Mouse (Mus musculus): Measurements from ENCODE around the gene Ntm. TPM values are rescaled to one million over a fixed set of nuclear protein-coding genes. Genes with fewer than 3 reads are reported as not detected.
A peak's percentile ranks its signal among the peaks of the same experiment; 100 is the strongest.

The Ntm gene
- total and polyA plus RNA-seq, 3 experiments, result 1.6 to 1.9 (median 1.8) TPM

DNA sequence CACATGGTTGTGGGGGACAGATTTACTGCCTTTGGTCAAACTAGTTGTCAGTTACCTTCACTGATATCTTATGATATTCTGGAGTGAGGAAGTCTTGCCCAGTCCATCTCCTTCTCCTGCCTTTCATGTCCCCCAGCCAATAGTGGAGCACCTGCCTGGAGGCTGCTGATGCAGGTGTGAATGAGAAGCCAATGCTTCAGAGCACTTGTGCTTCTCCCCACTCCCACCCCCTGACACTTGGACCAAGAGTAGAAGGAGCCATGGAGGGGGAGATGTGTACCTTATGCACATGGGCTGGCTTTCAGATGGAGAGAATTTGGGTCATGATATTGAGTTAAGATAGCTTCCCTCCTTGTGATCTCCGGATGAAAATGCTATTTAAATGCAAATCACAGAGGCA, 747.7 kb downstream of the Ntm start:
- Histone ChIP-seq H3K79me2 (replicated peaks; ENCODE audit: control insufficient read depth, insufficient read depth, low read length) (no peaks in the 10 kb centered on the region), H3K27me3 (ENCODE audit: control insufficient read depth, insufficient read depth, low read length) (no peaks in the 10 kb centered on the region), H3K9ac (ENCODE audit: low read depth, low read length) (no peak overlapping the region), H3K36me3 (ENCODE audit: control insufficient read depth, insufficient read depth, low read length) (no peaks in the 10 kb centered on the region), H3K4me1 (ENCODE audit: control insufficient read depth, insufficient read depth, low read length) (peaks cover 3% of the 10 kb centered on the region; the same call in 1 of the 2 replicates), H3K4me3 (no peak overlapping the region), H3K27ac (no peak overlapping the region)
- intact Hi-C loops (cut with DNase I), result no loop called here
- 73% methylated on average over 1 of the region's 1 CpGs for WGBS
- TF ChIP-seq CTCF (IDR thresholded peaks at IDR 0.05) (no peak), EP300 (IDR thresholded peaks at IDR 0.05; ENCODE audit: insufficient read depth, low read depth, low read length) (no peak), POLR2A (IDR thresholded peaks at IDR 0.05; ENCODE audit: insufficient read depth, low read depth, low read length) (no peak)
- no peak for DNase-seq

DNA sequence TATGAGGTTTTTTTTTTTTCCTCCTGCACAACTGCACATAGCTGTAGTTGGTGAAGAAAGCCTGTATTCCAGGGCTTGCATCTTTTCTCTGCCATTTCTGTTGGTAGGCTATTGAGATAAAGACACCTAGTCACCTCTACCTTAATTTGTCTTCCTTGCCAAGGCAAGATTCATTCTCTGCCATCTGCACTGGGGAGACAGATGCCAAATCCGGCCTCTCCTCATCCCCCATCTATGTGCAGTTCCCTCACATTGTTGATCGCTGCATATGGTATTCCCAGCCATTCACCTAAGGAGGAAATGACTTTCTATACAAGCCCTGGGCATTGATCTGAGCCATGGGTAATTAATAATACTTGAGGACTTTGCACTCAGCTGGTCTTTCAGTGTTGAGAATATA, 753.7 kb downstream of the Ntm start:
- no peak overlapping the region for H3K9ac ChIP-seq (ENCODE audit: low read depth, low read length)
- no peaks in the 10 kb centered on the region for H3K4me1 ChIP-seq (ENCODE audit: control insufficient read depth, insufficient read depth, low read length)
- no peak for DNase-seq
- intact Hi-C loops (cut with DNase I), result loop anchor here (10.0 kb wide), 1 partner anchor 944 kb away; no protein-coding TSS in a partner anchor
- no peak overlapping the region for H3K4me3 ChIP-seq
- no peak overlapping the region for H3K27ac ChIP-seq
- TF ChIP-seq CTCF (IDR thresholded peaks at IDR 0.05) (no peak), POLR2A (IDR thresholded peaks at IDR 0.05; ENCODE audit: insufficient read depth, low read depth, low read length) (no peak)
- H3K36me3 ChIP-seq (ENCODE audit: control insufficient read depth, insufficient read depth, low read length), result no peaks in the 10 kb centered on the region
- 91% methylated on average over 2 of the region's 2 CpGs for WGBS
- no peaks in the 10 kb centered on the region for H3K27me3 ChIP-seq (ENCODE audit: control insufficient read depth, insufficient read depth, low read length)
- H3K79me2 ChIP-seq (replicated peaks; ENCODE audit: control insufficient read depth, insufficient read depth, low read length), result no peaks in the 10 kb centered on the region

DNA sequence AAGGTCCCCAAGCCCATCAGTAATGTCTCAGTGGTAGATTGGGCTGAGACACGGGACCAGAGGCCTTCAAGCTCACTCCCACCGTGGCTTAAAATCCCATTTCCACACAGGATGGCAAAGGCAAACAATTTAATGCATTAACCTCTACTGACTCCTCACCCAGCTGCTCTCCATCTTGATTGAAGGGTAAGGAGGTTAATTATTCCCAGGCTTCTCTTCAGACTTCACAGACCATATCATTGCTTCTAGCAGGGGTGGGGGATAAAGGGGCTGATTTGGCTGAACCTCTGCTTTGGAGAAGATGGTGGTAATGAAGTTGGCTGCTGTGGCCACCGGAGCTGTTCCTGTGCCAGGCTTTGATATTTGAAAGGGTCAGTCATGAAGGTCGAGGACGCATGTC, 754.8 kb downstream of the Ntm start:
- Histone ChIP-seq H3K9ac (ENCODE audit: low read depth, low read length) (no peak overlapping the region), H3K27ac (no peak overlapping the region), H3K27me3 (ENCODE audit: control insufficient read depth, insufficient read depth, low read length) (no peaks in the 10 kb centered on the region), H3K79me2 (replicated peaks; ENCODE audit: control insufficient read depth, insufficient read depth, low read length) (no peaks in the 10 kb centered on the region), H3K4me3 (no peak overlapping the region), H3K4me1 (ENCODE audit: control insufficient read depth, insufficient read depth, low read length) (no peaks in the 10 kb centered on the region), H3K36me3 (ENCODE audit: control insufficient read depth, insufficient read depth, low read length) (no peaks in the 10 kb centered on the region)
- no peak for TF ChIP-seq POLR2A (IDR thresholded peaks at IDR 0.05; ENCODE audit: insufficient read depth, low read depth, low read length)
- no peak for TF ChIP-seq CTCF (IDR thresholded peaks at IDR 0.05)
- no peak for TF ChIP-seq EP300 (IDR thresholded peaks at IDR 0.05; ENCODE audit: insufficient read depth, low read depth, low read length)
- 81% methylated on average over 5 of the region's 5 CpGs for WGBS
- intact Hi-C loops (cut with DNase I), result loop anchor here (10.0 kb wide), 1 partner anchor 943 kb away; no protein-coding TSS in a partner anchor
- DNase-seq, result no peak

DNA sequence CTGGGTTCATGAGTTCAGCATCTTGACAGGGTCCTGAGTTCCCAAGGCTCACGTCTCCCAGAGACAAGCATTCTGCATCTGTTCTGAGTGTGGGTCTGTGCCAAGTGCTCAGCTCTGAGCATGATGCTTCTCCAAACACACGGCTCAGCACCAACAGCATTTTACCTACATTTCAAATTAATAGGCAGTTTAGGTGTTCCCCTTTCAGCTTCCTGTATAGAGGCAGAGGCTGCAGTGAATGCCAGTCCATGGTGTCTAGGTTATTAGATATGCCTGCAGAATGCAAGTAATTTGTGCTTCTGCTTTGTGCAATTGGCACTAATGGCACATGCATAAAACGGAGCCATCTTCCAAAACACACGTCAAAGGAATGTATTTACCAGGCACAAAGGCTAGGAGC, 757.3 kb downstream of the Ntm start:
- H3K79me2 ChIP-seq (replicated peaks; ENCODE audit: control insufficient read depth, insufficient read depth, low read length), result no peaks in the 10 kb centered on the region
- 50% methylated on average over 4 of the region's 4 CpGs for WGBS
- no peak overlapping the region for H3K27ac ChIP-seq

DNA sequence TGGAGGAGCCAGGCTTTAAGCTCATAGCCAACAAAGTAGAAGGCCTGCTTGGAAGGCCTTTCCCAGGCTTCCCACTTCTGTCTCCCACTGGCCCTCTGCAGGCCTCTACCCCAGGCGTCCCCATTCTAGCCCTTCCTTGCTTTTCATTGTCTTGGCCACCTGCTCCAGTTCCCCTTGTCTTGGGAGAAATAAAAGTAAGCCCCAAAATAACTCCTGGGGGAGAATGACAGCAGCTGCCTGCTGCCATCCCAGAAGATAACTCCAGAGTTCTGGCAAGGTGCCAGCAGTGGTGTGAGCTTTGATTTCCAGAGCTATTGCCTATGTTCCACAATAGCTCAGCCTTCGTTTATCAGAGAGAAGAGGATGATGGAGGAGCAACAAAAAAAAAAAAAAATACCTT, 760.7 kb downstream of the Ntm start:
- H3K27me3 ChIP-seq (ENCODE audit: control insufficient read depth, insufficient read depth, low read length), result no peaks in the 10 kb centered on the region
- H3K36me3 ChIP-seq (ENCODE audit: control insufficient read depth, insufficient read depth, low read length), result no peaks in the 10 kb centered on the region
- TF ChIP-seq CTCF (IDR thresholded peaks at IDR 0.05) (no peak), EP300 (IDR thresholded peaks at IDR 0.05; ENCODE audit: insufficient read depth, low read depth, low read length) (no peak), POLR2A (IDR thresholded peaks at IDR 0.05; ENCODE audit: insufficient read depth, low read depth, low read length) (no peak)
- peaks cover 1% of the 10 kb centered on the region; the same call in 1 of the 2 replicates for H3K4me1 ChIP-seq (ENCODE audit: control insufficient read depth, insufficient read depth, low read length)
- no peaks in the 10 kb centered on the region for H3K79me2 ChIP-seq (replicated peaks; ENCODE audit: control insufficient read depth, insufficient read depth, low read length)
- no peak overlapping the region for H3K9ac ChIP-seq (ENCODE audit: low read depth, low read length)
- no peak overlapping the region for H3K4me3 ChIP-seq
- intact Hi-C loops (cut with DNase I), result loop anchor here (5.0 to 10.0 kb wide), 2 partner anchors 440 to 937 kb away; no protein-coding TSS in a partner anchor
- H3K27ac ChIP-seq, result no peak overlapping the region
- WGBS, result 5% methylated on average over 2 of the region's 2 CpGs
- DNase-seq, result no peak

More for the DNA sequence above, 757.3 kb downstream of the Ntm start:
- H3K9ac ChIP-seq (ENCODE audit: low read depth, low read length), result no peak overlapping the region
- DNase-seq, result no peak
- no peaks in the 10 kb centered on the region for H3K36me3 ChIP-seq (ENCODE audit: control insufficient read depth, insufficient read depth, low read length)
- TF ChIP-seq POLR2A (IDR thresholded peaks at IDR 0.05; ENCODE audit: insufficient read depth, low read depth, low read length), result no peak
- no peak for TF ChIP-seq EP300 (IDR thresholded peaks at IDR 0.05; ENCODE audit: insufficient read depth, low read depth, low read length)
- TF ChIP-seq CTCF (IDR thresholded peaks at IDR 0.05), result no peak
- intact Hi-C loops (cut with DNase I), result loop anchor here (10.0 kb wide), 1 partner anchor 941 kb away; no protein-coding TSS in a partner anchor
- no peak overlapping the region for H3K4me3 ChIP-seq
- H3K4me1 ChIP-seq (ENCODE audit: control insufficient read depth, insufficient read depth, low read length), result peaks cover 1% of the 10 kb centered on the region; the same call in 1 of the 2 replicates
- no peaks in the 10 kb centered on the region for H3K27me3 ChIP-seq (ENCODE audit: control insufficient read depth, insufficient read depth, low read length)

DNA sequence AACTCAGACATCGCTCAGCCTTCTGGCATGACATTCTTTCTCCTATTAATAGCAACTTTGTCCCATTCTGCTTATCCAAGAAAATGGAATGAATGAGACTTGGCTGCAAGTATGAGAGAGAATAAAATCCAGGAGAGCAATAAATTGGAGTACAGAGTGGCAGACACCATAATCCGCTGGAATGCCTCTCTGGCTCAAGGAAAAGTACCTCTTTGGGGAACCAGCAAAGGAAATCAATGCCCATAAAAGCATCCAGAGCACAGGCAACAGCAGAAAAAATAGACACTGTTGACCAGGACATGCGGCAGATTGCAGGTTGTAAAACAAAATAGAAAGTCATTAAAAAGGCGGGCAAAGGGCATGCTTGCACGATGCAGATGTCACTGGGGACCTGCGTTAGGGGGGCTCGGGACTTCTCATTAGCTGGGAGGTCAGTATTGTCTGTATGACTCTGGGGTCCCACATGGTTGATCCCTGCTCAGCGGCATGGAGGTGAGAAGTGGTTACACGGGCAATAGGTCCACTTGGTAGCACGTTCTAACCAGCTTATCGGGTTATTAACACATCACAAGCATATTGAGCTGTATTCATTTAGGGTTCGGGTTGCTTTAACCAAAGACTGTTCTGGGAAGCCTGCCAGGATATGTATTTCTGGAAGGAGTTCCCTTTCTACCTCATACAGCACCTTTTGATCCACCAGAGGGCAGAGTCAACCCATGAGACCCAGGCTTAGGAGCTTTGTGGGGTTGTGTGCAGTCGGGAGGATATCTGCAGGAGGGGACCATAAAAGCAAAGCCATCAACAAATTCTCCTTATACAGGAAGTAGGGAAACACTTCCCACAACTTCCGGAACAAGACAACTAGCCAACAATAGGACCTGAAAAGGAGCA, 761.5 kb downstream of the Ntm start:
- Histone ChIP-seq H3K4me1 (ENCODE audit: control insufficient read depth, insufficient read depth, low read length) (peaks cover 1% of the 10 kb centered on the region; the same call in 1 of the 2 replicates), H3K27ac (no peak overlapping the region), H3K9ac (ENCODE audit: low read depth, low read length) (no peak overlapping the region), H3K27me3 (ENCODE audit: control insufficient read depth, insufficient read depth, low read length) (no peaks in the 10 kb centered on the region), H3K79me2 (replicated peaks; ENCODE audit: control insufficient read depth, insufficient read depth, low read length) (no peaks in the 10 kb centered on the region), H3K36me3 (ENCODE audit: control insufficient read depth, insufficient read depth, low read length) (no peaks in the 10 kb centered on the region), H3K4me3 (no peak overlapping the region)
- DNase-seq, result peak in 1 of 2 experiments; percentile 32
- intact Hi-C loops (cut with DNase I), result loop anchor here (1.0 to 10.0 kb wide), 4 partner anchors 209 to 937 kb away; no protein-coding TSS in a partner anchor
- TF ChIP-seq CTCF (IDR thresholded peaks at IDR 0.05) (peak; percentile 74), EP300 (IDR thresholded peaks at IDR 0.05; ENCODE audit: insufficient read depth, low read depth, low read length) (no peak)
- WGBS, result 39% methylated on average over 14 of the region's 14 CpGs

Measured in heart, adult 2 months (tissue).